Mouse (Mus musculus) cerebral cortex, adult 2 months (tissue): ENCODE results near the gene Fggy.

Source experiments
- WGBS: fragments of 180-500 bp; shearing (Covaris S2); methylation state at CpG from one replicate; pipeline ENCODE4 v1.1.7; 2018; 5-methylcytosine and 5-hydroxymethylcytosine counted together

The Fggy gene

GRCm38 (mm10) chr4:95597208-95597607, 39.9 kb downstream of the Fggy start:
- 89% methylated on average over 6 of the region's 6 CpGs for WGBS

DNA sequence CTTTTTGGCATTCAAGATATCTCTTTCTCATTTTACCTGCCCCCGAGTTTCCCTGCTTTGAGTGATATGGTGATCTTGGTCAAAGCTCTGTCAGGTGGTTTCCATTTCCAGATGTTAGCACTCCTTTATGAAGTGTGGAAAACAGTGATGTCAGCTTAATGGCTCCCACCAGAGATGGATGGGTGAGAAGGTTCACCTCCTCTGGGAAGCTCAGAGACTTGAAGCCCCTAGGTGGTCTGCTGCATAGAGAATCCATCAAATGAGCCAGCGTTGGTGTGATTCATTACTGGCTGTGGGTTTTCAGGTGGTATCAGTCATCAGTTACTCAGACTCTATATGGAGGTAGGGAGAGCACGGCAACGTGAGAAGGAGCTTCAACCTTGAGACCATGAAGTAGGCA, 44.5 kb downstream of the Fggy start:
- 94% methylated on average over 4 of the region's 4 CpGs for WGBS

- WGBS = 98% methylated on average over 1 of the region's 1 CpGs
Measured at GRCm38 (mm10) chr4:95603254-95603653, 45.9 kb downstream of the Fggy start.

DNA sequence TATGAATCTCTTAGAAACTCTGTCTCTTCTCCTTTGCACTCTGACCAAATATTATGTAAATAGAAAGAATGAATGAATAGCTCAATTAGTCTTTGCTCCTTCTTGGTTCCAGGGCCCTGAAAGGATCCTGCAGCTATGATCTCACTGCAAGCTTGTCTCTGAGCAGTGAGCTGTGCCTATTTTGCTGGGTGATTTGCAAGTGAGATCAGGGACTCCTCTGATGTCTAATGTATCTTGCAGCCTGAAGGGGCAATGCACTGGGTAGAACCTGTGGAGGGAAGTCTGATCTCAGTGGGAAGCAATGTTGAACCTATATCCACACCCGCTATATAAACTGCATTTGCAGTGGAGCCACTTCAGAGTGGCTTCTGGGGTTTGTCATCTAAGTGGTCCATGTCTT, 53.4 kb downstream of the Fggy start:
- WGBS = 97% methylated on average over 1 of the region's 1 CpGs

GRCm38 (mm10) chr4:95611390-95611789, 54.1 kb downstream of the Fggy start:
- 93% methylated on average over 6 of the region's 6 CpGs for WGBS

DNA sequence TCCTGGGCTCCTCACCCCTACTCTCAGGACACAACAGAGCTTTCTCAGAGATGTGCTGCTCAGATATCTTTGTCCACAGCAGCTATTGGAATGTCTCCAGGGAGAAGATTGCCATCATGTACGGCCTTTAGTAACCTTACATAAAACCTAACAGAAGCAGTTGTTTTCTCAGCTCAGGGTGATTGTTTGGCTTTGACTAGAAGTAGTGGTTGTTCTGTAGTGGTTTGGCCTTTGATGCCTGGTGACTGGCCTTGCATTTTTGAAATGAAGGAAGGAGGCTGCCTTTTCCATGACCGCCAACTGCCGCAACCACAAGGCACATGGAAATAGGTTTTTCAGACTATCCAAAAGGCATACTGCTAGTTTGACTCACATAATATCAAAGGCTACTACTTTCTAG, 63.7 kb downstream of the Fggy start:
- 86% methylated on average over 3 of the region's 3 CpGs for WGBS

- WGBS = 80% methylated on average over 3 of the region's 3 CpGs
Measured at GRCm38 (mm10) chr4:95624696-95625095, 67.4 kb downstream of the Fggy start.

GRCm38 (mm10) chr4:95625651-95626050, 68.3 kb downstream of the Fggy start:
- 77% methylated on average over 4 of the region's 4 CpGs for WGBS

DNA sequence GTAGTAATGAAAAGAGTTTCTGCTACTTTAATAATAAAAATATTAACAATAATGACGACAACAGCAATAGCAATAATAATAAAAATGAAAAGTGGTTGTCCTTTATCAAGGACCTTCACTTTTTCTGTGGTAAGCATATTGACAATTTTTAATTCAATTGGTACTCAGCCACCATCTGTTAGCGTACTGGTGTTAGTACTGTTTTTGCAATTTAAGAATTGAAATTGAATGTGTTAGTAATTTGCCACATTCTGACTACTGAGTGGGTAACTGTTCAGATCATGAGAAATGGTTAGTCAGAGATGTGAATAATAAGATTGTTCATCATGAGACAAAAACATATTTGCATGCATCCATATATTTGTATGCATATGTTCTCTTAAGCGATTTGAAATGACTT, 68.9 kb downstream of the Fggy start:
- WGBS = 75% methylated on average over 3 of the region's 3 CpGs

DNA sequence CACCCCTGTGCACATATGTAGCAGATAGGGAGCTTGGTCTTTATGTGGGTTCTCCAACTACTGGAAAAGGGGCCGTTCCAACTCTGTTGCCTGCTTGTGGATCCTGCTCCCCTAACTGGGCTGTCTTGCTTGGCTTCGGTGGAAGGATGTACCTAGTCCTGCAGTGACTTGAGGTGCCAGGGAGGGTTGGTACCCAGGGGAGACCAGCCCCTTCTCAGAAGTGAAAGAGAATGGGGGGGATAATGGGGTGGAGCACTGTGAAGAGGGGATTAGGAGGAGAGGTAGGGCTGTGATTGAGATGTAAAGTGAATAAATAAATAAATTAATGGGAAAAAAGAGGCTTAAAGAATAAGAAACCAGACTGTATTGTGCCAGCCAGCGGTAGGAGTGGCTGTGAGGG, 77.6 kb downstream of the Fggy start:
- 85% methylated on average over 3 of the region's 3 CpGs for WGBS

GRCm38 (mm10) chr4:95636937-95637749, 79.8 kb downstream of the Fggy start:
- WGBS = 24% methylated on average over 7 of the region's 7 CpGs

DNA sequence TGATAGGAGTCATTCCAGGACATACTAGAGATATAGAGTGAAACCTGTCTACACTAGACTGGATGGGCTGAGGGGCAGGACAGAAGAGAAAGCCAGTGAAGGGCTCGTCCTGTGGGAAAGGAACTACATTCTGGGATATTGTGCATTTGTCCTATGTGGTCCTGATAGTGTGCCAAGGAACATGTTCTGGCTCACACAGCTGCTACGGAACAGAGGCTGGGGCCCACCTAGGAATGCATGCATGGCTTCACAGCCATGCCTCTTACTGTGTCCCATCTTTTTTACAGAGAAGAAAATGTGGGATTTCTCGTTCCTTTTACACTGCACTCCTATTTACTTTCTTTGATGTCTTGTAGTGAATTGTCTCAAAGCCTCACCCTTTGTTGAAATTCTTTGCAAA, 80.8 kb downstream of the Fggy start:
- WGBS = 78% methylated on average over 3 of the region's 3 CpGs

- WGBS = 81% methylated on average over 1 of the region's 1 CpGs
Measured at GRCm38 (mm10) chr4:95640831-95641230, 83.5 kb downstream of the Fggy start.

DNA sequence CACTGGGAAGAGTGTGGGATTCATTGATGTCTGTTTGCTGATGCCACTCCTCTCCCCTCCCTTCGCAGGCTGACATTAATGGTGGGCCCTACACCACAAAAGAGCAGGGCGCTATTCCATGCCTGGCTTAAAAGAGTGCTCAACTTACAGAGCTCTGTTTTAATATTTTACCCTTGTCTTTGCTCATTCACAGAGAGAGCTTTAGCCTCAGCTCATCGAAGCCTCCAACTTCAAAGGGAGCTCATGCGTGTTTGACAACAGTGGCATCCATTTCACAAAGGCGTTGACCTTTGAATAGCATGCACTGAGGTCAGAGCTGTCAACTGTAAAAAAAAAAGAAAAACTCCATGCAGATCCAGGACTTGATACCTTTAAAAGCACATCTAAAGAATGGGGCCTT, 86.7 kb downstream of the Fggy start:
- WGBS = 74% methylated on average over 5 of the region's 5 CpGs

DNA sequence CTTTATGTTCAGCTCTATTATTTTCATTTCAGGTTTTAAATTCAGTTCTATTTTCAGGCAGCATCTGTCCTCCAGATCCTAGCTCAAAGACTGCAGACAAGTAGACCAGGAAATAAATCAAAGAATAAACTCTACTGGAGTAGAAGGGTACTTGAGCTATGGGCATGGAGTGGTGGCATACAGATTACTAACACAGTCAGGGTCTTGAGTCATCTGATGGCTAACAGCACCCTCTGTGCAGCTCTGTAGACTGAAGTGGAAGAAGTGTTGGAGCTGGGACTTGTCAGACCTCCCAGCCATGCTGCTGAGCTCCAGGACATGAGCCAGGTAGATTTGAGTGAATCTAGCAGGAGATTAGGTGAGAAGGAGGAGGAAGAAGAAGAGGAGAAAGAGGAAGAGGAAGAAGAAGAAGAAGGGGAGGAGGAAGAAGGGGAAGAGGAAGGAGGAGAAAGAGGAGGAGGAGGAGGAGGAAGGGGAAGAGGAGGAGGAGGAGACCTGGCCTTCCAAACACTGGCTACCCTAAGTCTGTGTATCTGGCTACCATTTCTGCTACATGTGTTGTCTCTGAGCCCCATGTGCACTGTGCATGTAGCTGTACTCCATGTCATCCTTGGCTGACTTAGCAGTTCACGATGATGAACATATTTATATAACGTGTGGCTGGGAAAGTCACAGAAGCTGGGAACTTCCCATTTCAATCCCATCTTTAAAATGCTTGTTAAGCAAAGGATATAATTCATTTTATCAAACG, 91.7 kb downstream of the Fggy start:
- 34% methylated on average over 3 of the region's 3 CpGs for WGBS

DNA sequence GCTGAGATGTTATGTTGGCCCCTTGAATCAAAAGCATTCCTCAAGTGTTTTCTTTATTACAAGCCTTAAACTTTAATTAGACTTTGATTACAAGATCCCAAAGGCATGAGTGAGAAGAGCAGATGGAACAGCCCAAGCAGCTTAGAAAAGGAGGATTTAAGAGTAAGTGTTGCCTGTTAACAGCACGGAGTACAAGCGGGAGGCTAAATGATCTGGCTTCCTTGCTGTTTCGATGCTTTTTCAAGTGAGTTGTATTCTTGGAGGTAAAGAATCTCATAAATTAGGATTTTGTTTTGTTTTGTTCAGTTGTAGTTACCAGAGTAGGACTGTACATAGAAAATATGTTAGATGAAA, 92.2 kb downstream of the Fggy start:
- WGBS = 56% methylated on average over 3 of the region's 3 CpGs

GRCm38 (mm10) chr4:95649980-95650379, 92.7 kb downstream of the Fggy start:
- 70% methylated on average over 6 of the region's 6 CpGs for WGBS

DNA sequence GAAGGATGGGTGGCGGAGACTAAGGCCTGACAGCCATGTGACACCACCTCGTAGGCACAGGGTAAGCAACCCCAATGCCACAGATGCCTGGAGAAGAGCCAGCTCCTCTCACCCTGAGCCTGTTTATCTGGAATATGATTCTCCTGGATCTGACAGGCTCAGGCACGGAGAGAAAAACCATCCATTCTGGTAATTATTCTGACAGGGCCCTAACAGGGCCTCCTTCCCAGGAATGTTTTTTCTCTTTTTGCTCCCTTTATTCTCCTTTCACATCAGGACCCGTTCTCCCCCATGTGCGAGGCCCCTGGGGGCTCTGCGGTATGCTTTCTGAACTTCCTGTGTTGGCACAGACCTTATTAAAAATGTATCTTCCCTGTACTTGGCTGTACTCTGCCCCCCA, 94.7 kb downstream of the Fggy start:
- 69% methylated on average over 6 of the region's 6 CpGs for WGBS

GRCm38 (mm10) chr4:95653296-95653912, 96.1 kb downstream of the Fggy start:
- 43% methylated on average over 4 of the region's 4 CpGs for WGBS

- WGBS = 69% methylated on average over 4 of the region's 4 CpGs
Measured at GRCm38 (mm10) chr4:95653913-95654301, 96.6 kb downstream of the Fggy start.

GRCm38 (mm10) chr4:95659024-95659423, 101.7 kb downstream of the Fggy start:
- 65% methylated on average over 3 of the region's 3 CpGs for WGBS

GRCm38 (mm10) chr4:95663596-95663995, 106.3 kb downstream of the Fggy start:
- 81% methylated on average over 4 of the region's 4 CpGs for WGBS

DNA sequence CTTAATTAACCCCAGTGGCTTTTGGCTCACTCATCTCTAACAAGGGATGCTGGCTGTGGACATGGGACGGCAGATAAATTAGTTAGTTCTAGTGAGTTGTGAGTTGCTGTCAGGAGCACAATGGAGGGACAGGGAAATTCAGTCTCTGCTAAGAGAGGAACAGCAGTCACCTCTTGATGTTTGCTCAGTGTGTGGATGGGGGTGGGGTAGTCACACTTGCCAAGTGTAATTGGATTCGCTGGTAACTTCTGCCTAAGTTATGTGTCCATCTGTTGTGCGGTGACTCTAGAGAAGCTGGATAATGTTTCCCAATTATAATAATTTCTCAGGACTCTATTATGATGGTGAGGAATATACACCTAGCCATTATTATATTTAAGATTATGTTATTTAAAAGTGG, 107.0 kb downstream of the Fggy start:
- WGBS = 82% methylated on average over 3 of the region's 3 CpGs
